Mouse (Mus musculus) hindbrain, postnatal 0 days (tissue): Measurements from ENCODE around the gene Ccdc124. TPM values are rescaled to one million over a fixed set of nuclear protein-coding genes. Genes with fewer than 3 reads are reported as not detected.
"Not testable (repeated sequence)": the region's sequence is repeated elsewhere in the genome, so short reads cannot be mapped to it uniquely, and the experiment has no call there.

Source experiments
- ATAC-seq: fragments of 200-750 bp; cut with Nextera tagmentation; 2 replicates; pipeline ENCODE4 v1.8.0; 2017; ENCODE audit warnings: mild to moderate bottlenecking, moderate TSS enrichment, moderate library complexity
- DNase-seq: peaks from one replicate; pipeline ENCODE4 v3.0.0-alpha.2; 2015; ENCODE audit warnings: low spot score
- H3K27ac ChIP-seq: fragments of 300-500 bp; sonication (generic); 2 replicates; pipeline ENCODE4 v1.5.1; 2014; ENCODE audit warnings: mild to moderate bottlenecking
- H3K27me3 ChIP-seq: fragments of 300-500 bp; sonication (generic); 2 replicates; pipeline ENCODE4 v1.6.1; 2014; ENCODE audit warnings: low read length, mixed read lengths; ENCODE audit not compliant: insufficient read depth
- H3K36me3 ChIP-seq: fragments of 300-500 bp; sonication (generic); 2 replicates; pipeline ENCODE4 v1.6.1; 2014; ENCODE audit warnings: low read length, mixed read lengths; ENCODE audit not compliant: insufficient read depth
- H3K4me1 ChIP-seq: fragments of 300-500 bp; sonication (generic); 2 replicates; pipeline ENCODE4 v1.6.1; 2014; ENCODE audit warnings: antibody characterized with exemption, low read length, mixed read lengths; ENCODE audit not compliant: insufficient read depth
- H3K4me2 ChIP-seq: fragments of 300-500 bp; sonication (generic); 2 replicates; pipeline ENCODE4 v1.6.1; 2014; ENCODE audit warnings: low read depth, mild to moderate bottlenecking, low read length, moderate library complexity, mixed read lengths
- H3K4me3 ChIP-seq: fragments of 300-500 bp; sonication (generic); 2 replicates; pipeline ENCODE4 v1.5.1; 2014; ENCODE audit warnings: low read length
- H3K9ac ChIP-seq: fragments of 300-500 bp; sonication (generic); replicated peaks from 2 replicates; pipeline ENCODE4 v1.6.1; 2014; ENCODE audit warnings: mild to moderate bottlenecking, low read length, moderate library complexity, mixed read lengths
- H3K9me3 ChIP-seq: fragments of 300-500 bp; sonication (generic); 2 replicates; pipeline ENCODE4 v1.6.1; 2016; ENCODE audit warnings: low read length, mixed read lengths
- CTCF ChIP-seq: IDR thresholded peaks from 2 replicates; pipeline ENCODE4 v1.5.1; 2016; ENCODE audit warnings: antibody characterized with exemption, control low read depth, low read depth
- WGBS: fragments of 180-500 bp; shearing (Covaris S2); extraction: QIAGEN DNeasy Blood & Tissue Kit; methylation state at CpG from one replicate; pipeline ENCODE4 v1.1.7; 2014; 5-methylcytosine and 5-hydroxymethylcytosine counted together
- polyA plus RNA-seq: library from polyadenylated mRNA; unstranded; fragments of >200 nt; fragmentation: Nextera tagmentation; extraction: Ambion mirVana; gene quantifications from 2 replicates; pipeline ENCODE4 v1.2.1, GENCODE M21; 2015
- total RNA-seq: library from RNA; depleted of rRNA; stranded (reverse); fragments of >200 nt; gene quantifications from 2 replicates; pipeline ENCODE4 v1.2.3, GENCODE M21; 2014

The Ccdc124 gene
- total and polyA plus RNA-seq, 2 experiments from 2014 or later: 45.1 to 145 TPM

- DNase-seq (no peak), ATAC-seq (no peak)
- Histone ChIP-seq H3K9me3 (no peaks in the 10 kb centered on the region), H3K4me2 (no peak overlapping the region), H3K27me3 (no peaks in the 10 kb centered on the region), H3K27ac (no peak overlapping the region), H3K4me3 (no peak overlapping the region), H3K36me3 (no peaks in the 10 kb centered on the region), H3K9ac (no peak overlapping the region), H3K4me1 (peaks cover 5% of the 10 kb centered on the region; the same call in 1 of the 2 replicates)
- no peak for TF ChIP-seq CTCF
- WGBS: 71% methylated on average over 2 of the region's 2 CpGs
These were observed 27.2 kb upstream of the Ccdc124 start for GRCm38 (mm10) chr8:70900872-70901387.

GRCm38 (mm10) chr8:70899226-70899625 is 25.5 kb upstream of the Ccdc124 start:
- Histone ChIP-seq H3K27me3 (no peaks in the 10 kb centered on the region), H3K36me3 (peaks cover 11% of the 10 kb centered on the region), H3K27ac (no peak overlapping the region), H3K4me1 (peaks cover 5% of the 10 kb centered on the region; the same call in 1 of the 2 replicates), H3K9ac (no peak overlapping the region), H3K4me2 (no peak overlapping the region), H3K9me3 (no peaks in the 10 kb centered on the region), H3K4me3 (no peak overlapping the region)
- WGBS: 87% methylated on average over 2 of the region's 2 CpGs
- DNase-seq (no peak), ATAC-seq (no peak)
- TF ChIP-seq CTCF: no peak

DNA sequence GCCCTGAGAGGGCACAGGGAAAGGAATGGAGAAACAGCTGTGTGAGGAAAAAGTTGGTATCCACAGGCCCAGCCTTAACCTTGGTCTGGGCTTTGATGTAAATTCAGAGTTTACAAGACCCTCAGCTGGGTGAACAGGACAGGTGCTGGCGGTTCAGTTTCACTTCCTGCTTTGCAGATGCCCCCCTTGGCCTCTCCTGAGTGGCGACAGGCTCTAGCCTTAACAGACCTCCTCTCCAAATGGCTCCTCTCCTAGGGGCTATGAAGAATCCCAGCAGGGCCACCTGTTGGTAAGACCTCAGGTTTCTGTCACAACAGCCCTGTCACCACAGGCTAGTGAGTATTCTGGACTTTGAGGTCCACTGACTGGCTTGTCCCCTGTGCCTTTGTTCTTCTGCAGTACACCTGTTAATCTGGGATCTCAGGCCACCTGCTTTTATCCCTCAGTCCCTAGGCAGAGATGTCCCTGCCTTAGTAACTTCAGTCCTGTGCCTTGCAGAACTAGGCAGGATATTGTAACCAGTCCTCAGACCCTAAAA is 25.0 kb upstream of the Ccdc124 start:
- Histone ChIP-seq H3K9ac (peak overlapping the region; percentile 88; the same call in 1 of the 2 replicates), H3K27me3 (no peaks in the 10 kb centered on the region), H3K4me3 (no peak overlapping the region), H3K4me2 (no peak overlapping the region; the same call in 1 of the 2 replicates), H3K4me1 (peaks cover 5% of the 10 kb centered on the region; the same call in 1 of the 2 replicates), H3K27ac (peak overlapping the region; percentile 41; the same call in 1 of the 2 replicates), H3K36me3 (peaks cover 16% of the 10 kb centered on the region), H3K9me3 (no peaks in the 10 kb centered on the region)
- no peak for ATAC-seq
- WGBS: 65% methylated on average over 2 of the region's 2 CpGs
- DNase-seq: no peak
- no peak for TF ChIP-seq CTCF

GRCm38 (mm10) chr8:70897681-70898413 is 24.1 kb upstream of the Ccdc124 start:
- Histone ChIP-seq H3K4me1 (peaks cover 5% of the 10 kb centered on the region; the same call in 1 of the 2 replicates), H3K9me3 (no peaks in the 10 kb centered on the region), H3K9ac (peak overlapping the region; percentile 88), H3K27me3 (peaks cover 6% of the 10 kb centered on the region), H3K36me3 (peaks cover 18% of the 10 kb centered on the region), H3K4me3 (peak overlapping the region; percentile 86), H3K27ac (peak overlapping the region; percentile 73), H3K4me2 (peak overlapping the region; percentile 80)
- ATAC-seq: peak; percentile 57
- peak; percentile 96 for TF ChIP-seq CTCF
- 0% methylated on average over 20 of the region's 20 CpGs for WGBS
- DNase-seq: peak; percentile 91

DNA sequence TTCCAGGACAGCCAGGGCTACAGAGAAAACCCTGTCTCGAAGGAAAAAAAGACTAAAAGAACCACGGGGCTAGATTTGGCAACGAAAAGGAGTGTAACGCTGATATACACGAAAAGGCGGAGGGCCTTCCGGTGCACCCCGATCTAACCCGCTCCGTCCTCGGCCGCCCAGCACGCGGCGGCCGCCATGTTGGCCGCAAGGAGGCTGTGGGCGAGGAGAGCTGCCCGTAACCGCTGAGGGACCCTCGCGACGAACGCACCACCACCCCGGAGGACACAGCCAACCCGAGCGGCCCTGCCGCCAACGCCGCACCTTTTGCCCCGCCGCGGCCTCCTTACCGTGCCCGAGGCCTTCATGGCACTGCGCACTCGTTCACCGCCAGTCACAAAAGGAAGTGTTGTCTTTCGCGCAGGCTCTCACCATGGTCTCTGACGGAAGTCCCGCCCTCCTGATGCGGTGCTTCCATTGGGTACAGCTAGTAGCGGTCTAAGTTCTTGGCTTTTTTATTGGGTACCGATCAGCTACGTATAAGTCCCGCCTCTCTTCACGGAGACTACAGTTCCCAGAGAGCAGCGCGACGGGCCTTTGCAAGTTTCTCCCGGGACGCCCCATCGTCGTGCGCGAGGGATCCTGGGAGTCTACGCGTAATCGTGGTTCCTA is 23.4 kb upstream of the Ccdc124 start, which contains the start of gene Rpl18a:
Rpl18a (minus strand) TSS at position 392 of the 660 bp plus-strand sequence.
- DNase-seq (peak; percentile 99), ATAC-seq (peak; percentile 99)
- Histone ChIP-seq H3K36me3 (peaks cover 18% of the 10 kb centered on the region), H3K27me3 (peaks cover 12% of the 10 kb centered on the region), H3K4me2 (peak within 1 kb of the TSS; percentile 97), H3K9ac (peak within 1 kb of the TSS; percentile 88), H3K4me1 (peaks cover 5% of the 10 kb centered on the region; the same call in 1 of the 2 replicates), H3K9me3 (no peaks in the 10 kb centered on the region), H3K4me3 (peak within 1 kb of the TSS; percentile 86), H3K27ac (peak within 1 kb of the TSS; percentile 86)
- WGBS: under 1% methylated on average over 60 of the region's 60 CpGs
- no peak; the same call in 1 of the 2 replicates for TF ChIP-seq CTCF

DNA sequence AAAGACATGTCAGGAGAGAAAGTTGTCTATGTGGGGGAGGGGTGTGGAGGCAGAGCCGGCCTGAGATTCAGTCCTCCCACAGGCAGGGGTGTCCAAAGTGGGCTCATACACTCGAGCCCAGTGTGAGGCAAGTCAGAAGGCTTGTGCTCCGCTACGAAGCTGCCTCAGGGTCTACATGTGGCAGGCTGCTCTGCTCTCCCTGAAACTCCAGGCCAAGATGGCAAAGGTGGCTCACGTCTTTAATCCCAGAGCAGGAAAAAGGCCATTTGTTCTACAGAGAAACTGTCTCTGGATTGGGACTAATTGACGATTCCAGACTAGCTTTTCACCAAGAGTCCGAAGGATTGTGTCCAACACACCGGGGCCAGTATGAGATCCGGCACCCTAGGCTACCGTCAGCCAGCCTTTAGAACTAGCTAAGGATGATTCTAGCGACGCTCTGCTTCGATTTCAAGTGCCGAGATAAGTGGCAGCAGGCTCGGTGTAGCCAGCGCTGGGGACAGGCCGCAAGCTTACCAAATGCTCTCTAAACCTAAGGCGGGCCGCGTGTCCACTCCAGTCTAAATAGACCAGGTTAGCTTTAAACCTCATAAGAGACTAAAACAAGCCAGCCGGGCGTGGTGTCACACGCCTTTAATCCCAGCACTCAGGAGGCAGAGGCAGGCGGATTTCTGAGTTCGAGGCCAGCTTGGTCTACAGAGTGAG is 22.7 kb upstream of the Ccdc124 start:
- peak overlapping the region; percentile 97 for H3K4me2 ChIP-seq
- DNase-seq: no peak
- no peak for ATAC-seq
- H3K9me3 ChIP-seq: no peaks in the 10 kb centered on the region
- H3K4me3 ChIP-seq: peak overlapping the region; percentile 86
- TF ChIP-seq CTCF: no peak
- 3% methylated on average over 25 of the region's 25 CpGs for WGBS
- H3K27ac ChIP-seq: peak overlapping the region; percentile 86
- peak overlapping the region; percentile 88 for H3K9ac ChIP-seq
- H3K36me3 ChIP-seq: peaks cover 18% of the 10 kb centered on the region
- H3K27me3 ChIP-seq: peaks cover 18% of the 10 kb centered on the region
- H3K4me1 ChIP-seq: peaks cover 5% of the 10 kb centered on the region; the same call in 1 of the 2 replicates

- Histone ChIP-seq H3K27me3 (peaks cover 24% of the 10 kb centered on the region), H3K4me2 (peak overlapping the region; percentile 97), H3K4me3 (peak overlapping the region; percentile 86), H3K36me3 (peaks cover 18% of the 10 kb centered on the region)
- not testable (repeated sequence) for ATAC-seq, H3K27ac ChIP-seq, H3K4me1 ChIP-seq, H3K9ac ChIP-seq, H3K9me3 ChIP-seq, DNase-seq
- 68% methylated on average over 22 of the region's 24 CpGs for WGBS
These were observed 22.0 kb upstream of the Ccdc124 start for GRCm38 (mm10) chr8:70895571-70896259.
